Mouse (Mus musculus): ENCODE data around the gene Hivep3. TPM values are rescaled to one million over a fixed set of nuclear protein-coding genes. Genes with fewer than 3 reads are reported as not detected.

Gene Hivep3
- polyA plus RNA-seq, 1 experiment from 2014 or later: 16.5 TPM

DNA sequence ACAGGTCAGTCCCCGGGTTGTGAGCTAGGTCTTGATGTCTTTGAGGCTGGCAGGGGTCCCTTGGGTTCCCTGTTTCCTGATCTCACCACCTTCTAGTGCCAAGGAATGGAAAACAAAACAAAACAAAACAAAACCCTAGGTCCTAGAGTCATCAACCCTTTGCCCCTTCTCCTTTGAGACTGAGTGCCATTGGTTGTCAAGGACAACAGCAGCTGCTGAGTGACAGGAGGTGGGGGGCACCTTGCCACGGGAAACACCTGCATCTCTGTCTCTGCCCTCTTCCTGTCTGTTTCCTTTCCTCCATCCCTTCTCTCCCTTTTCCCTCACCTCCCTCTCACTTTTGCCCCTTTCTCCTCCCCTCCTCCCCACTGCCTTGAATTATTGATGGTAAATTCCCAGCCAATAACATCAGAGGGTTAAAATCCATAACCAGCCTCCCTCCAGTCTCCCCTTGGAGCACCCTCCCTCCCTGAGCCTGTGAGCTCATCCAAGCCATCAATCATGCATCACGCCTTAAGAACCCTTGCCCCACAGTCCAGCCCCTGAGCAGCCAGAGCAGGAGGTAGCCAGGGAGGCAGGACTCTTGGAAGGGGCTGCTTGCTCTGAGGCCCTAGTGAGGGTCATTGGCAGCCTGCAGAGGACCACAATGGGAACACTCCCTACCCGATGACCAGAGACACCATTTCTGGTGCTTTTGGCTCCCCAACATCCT lies 253.9 kb downstream of the Hivep3 start:
- Histone ChIP-seq H3K9me3 (ENCODE audit: control insufficient read depth, low read length) (no peaks in the 10 kb centered on the region), H3K4me3 (replicated peaks; ENCODE audit: low read length) (no peak overlapping the region), H3K4me1 (replicated peaks; ENCODE audit: control insufficient read depth, insufficient read depth, low read length) (peaks cover 20% of the 10 kb centered on the region), H3K36me3 (replicated peaks; ENCODE audit: control insufficient read depth, insufficient read depth) (no peaks in the 10 kb centered on the region), H3K27ac (peak overlapping the region; percentile 48), H3K27me3 (ENCODE audit: control insufficient read depth, insufficient read depth, low read length) (no peaks in the 10 kb centered on the region), H3K4me2 (replicated peaks) (no peak overlapping the region), H3K9ac (no peak overlapping the region)
- DNase-seq (ENCODE audit: low spot score): no peak
- no peak for ATAC-seq (ENCODE audit: low FRiP score)
- WGBS: 15% methylated on average over 4 of the region's 4 CpGs

DNA sequence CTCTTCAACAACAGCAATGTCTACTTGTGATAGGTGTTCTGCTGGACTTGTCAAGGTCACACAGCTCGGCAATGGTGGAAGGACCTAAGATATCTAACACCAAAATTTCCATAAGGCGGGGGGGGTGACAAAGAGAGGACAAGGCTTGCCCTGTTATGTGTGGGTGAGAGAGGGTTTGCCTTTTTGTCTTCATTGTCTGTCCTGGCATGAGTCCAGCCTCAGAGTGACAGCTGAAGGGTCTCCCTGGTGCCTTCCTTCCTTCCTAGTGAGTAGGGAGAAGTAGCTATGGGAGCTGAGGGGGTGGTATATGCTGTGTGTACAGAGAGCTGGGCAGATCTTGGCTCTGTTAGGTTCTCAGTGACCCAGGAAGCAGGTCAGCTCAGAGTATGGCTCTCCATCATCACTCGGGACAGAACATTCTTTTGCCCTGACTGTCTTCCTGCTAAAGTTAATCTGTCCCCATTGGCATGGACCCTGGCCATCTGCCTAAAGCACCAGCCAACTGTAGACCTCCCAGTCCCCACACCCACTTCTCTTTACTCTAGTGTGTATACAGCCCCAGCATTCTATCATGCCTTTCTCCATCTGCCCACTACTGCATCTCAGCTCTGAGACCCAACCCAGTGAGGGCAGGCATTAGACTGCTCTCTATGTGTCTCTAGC lies 255.6 kb downstream of the Hivep3 start:
- Histone ChIP-seq H3K4me1 (replicated peaks; ENCODE audit: control insufficient read depth, insufficient read depth, low read length) (peaks cover 20% of the 10 kb centered on the region), H3K9me3 (ENCODE audit: control insufficient read depth, low read length) (no peaks in the 10 kb centered on the region), H3K9ac (no peak overlapping the region), H3K27me3 (ENCODE audit: control insufficient read depth, insufficient read depth, low read length) (no peaks in the 10 kb centered on the region), H3K36me3 (replicated peaks; ENCODE audit: control insufficient read depth, insufficient read depth) (no peaks in the 10 kb centered on the region), H3K4me2 (replicated peaks) (no peak overlapping the region), H3K27ac (no peak overlapping the region), H3K4me3 (replicated peaks; ENCODE audit: low read length) (no peak overlapping the region)
- ATAC-seq (ENCODE audit: low FRiP score): no peak; the same call in 1 of the 2 replicates
- WGBS: 46% methylated on average over 3 of the region's 3 CpGs
- no peak for DNase-seq (ENCODE audit: low spot score)

DNA sequence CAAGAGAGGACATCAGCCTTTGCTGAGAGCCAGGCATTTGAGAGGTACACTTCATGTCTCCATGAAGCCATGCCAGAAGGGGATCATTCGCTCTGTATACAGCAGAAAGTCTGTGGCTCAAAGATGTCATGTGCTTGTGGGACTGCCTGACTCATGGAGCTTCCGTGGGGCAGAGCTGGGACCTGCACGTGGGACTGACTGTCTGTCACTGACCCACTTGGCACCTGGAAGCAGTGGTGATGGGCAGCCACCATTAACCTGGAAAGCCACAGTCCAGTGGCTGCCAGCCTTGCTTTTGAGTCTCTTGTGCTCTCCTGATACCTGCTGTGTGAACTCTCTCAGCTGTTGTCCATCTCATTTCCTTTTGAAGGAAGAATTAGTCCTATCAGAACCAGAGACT lies 256.8 kb downstream of the Hivep3 start:
- 82% methylated on average over 3 of the region's 3 CpGs for WGBS

DNA sequence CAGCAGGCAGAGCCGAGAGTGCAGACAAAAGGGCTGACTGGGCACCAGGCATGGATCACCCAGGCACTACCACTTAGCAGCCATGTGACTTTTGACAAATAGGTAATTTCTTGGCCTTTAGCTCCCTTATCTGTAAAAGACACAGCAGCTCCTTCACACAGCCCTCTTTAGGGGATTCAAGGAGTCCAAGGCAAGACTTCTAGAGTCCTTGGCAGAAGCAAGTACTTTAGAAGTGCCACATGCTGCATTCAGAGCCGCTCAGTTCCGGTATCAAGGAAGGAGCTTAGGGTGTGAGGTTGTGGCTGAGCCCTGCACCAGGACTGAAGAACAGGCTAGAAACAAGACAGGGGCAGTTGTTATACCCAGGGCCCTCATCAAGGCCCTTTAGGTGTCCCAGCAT lies 257.3 kb downstream of the Hivep3 start:
- H3K4me2 ChIP-seq (replicated peaks): no peak overlapping the region
- H3K4me1 ChIP-seq (replicated peaks; ENCODE audit: control insufficient read depth, insufficient read depth, low read length): peaks cover 20% of the 10 kb centered on the region
- WGBS: 89% methylated on average over 3 of the region's 3 CpGs
- H3K4me3 ChIP-seq (replicated peaks; ENCODE audit: low read length): no peak overlapping the region
- H3K9me3 ChIP-seq (ENCODE audit: control insufficient read depth, low read length): no peaks in the 10 kb centered on the region
- no peak overlapping the region for H3K9ac ChIP-seq
- H3K27ac ChIP-seq: no peak overlapping the region
- H3K27me3 ChIP-seq (ENCODE audit: control insufficient read depth, insufficient read depth, low read length): no peaks in the 10 kb centered on the region
- DNase-seq (ENCODE audit: low spot score): no peak
- no peaks in the 10 kb centered on the region for H3K36me3 ChIP-seq (replicated peaks; ENCODE audit: control insufficient read depth, insufficient read depth)
- no peak for ATAC-seq (ENCODE audit: low FRiP score)

More for the DNA sequence above, 256.8 kb downstream of the Hivep3 start:
- no peak for ATAC-seq (ENCODE audit: low FRiP score)
- Histone ChIP-seq H3K4me2 (replicated peaks) (no peak overlapping the region), H3K9me3 (ENCODE audit: control insufficient read depth, low read length) (no peaks in the 10 kb centered on the region), H3K36me3 (replicated peaks; ENCODE audit: control insufficient read depth, insufficient read depth) (no peaks in the 10 kb centered on the region), H3K4me1 (replicated peaks; ENCODE audit: control insufficient read depth, insufficient read depth, low read length) (peaks cover 20% of the 10 kb centered on the region), H3K27ac (no peak overlapping the region), H3K27me3 (ENCODE audit: control insufficient read depth, insufficient read depth, low read length) (no peaks in the 10 kb centered on the region), H3K9ac (no peak overlapping the region), H3K4me3 (replicated peaks; ENCODE audit: low read length) (no peak overlapping the region)
- no peak for DNase-seq (ENCODE audit: low spot score)

DNA sequence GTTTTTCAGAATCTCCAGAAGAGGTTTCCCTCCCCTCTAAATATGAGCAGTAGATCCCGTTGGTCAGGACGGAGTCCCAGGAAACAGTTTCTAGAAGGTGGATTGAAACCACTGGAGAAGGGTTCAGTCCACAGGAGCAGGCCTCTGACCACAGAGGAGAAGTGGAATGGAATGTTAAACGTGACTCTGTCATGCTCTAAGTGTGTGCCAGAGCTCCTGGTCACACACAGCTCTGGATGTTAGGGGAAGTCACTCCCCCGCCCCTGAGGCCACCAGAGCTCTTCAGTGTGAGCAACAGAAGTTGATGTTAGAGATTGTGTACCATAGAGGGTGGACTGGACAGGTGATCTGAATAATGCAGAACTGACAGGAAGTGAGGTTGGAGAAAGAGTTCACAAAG lies 258.2 kb downstream of the Hivep3 start:
- DNase-seq (ENCODE audit: low spot score) (no peak), ATAC-seq (ENCODE audit: low FRiP score) (no peak)
- 75% methylated on average over 4 of the region's 4 CpGs for WGBS

DNA sequence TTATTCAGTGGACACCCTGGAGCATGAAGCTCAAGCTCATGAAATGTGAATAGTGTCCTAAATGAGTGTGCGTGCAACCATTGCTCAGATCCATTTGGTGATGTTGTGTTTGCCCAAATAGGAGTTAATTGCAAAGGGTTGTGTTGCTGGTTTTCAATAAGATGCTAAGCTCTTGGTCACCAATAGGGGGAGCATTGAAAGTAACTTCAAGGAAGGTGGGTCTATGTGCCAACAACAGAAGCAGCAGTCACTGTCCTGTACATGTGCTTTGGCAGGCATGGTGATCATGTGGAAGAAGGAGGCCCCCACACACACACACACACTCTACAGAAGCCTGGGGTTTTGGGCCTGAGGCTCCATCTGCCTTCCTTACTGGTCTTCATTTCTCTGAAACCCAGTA lies 262.8 kb downstream of the Hivep3 start:
- H3K27me3 ChIP-seq (ENCODE audit: control insufficient read depth, insufficient read depth, low read length): no peaks in the 10 kb centered on the region
- no peak overlapping the region for H3K9ac ChIP-seq
- no peak overlapping the region for H3K27ac ChIP-seq
- H3K9me3 ChIP-seq (ENCODE audit: control insufficient read depth, low read length): no peaks in the 10 kb centered on the region
- 97% methylated on average over 1 of the region's 1 CpGs for WGBS
- H3K36me3 ChIP-seq (replicated peaks; ENCODE audit: control insufficient read depth, insufficient read depth): no peaks in the 10 kb centered on the region
- ATAC-seq (ENCODE audit: low FRiP score): no peak
- no peak overlapping the region for H3K4me3 ChIP-seq (replicated peaks; ENCODE audit: low read length)
- no peak overlapping the region for H3K4me2 ChIP-seq (replicated peaks)
- no peak for DNase-seq (ENCODE audit: low spot score)
- H3K4me1 ChIP-seq (replicated peaks; ENCODE audit: control insufficient read depth, insufficient read depth, low read length): no peaks in the 10 kb centered on the region

More for the DNA sequence above, 258.2 kb downstream of the Hivep3 start:
- Histone ChIP-seq H3K36me3 (replicated peaks; ENCODE audit: control insufficient read depth, insufficient read depth) (no peaks in the 10 kb centered on the region), H3K4me2 (replicated peaks) (no peak overlapping the region), H3K9me3 (ENCODE audit: control insufficient read depth, low read length) (no peaks in the 10 kb centered on the region), H3K9ac (no peak overlapping the region), H3K27ac (no peak overlapping the region), H3K27me3 (ENCODE audit: control insufficient read depth, insufficient read depth, low read length) (no peaks in the 10 kb centered on the region), H3K4me3 (replicated peaks; ENCODE audit: low read length) (no peak overlapping the region), H3K4me1 (replicated peaks; ENCODE audit: control insufficient read depth, insufficient read depth, low read length) (peaks cover 12% of the 10 kb centered on the region)

DNA sequence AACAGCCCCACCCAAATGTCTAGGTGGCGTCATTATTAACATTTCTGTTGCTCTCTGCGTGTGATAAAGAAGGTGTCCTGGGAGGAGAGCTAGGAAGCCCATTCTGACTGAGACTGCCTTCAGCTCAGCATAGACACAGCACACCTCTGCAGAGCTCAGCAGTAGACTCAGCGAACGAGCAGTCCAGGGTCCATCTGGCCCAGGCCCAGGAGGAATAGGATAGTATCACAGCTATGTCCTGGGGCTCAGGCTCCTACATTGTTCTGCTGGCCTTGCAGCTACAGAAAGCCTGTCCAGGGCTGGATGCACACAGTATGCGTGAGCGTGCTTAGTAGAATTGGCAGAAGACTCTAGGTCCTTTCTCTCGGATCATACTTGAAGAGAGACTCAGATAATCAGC lies 263.8 kb downstream of the Hivep3 start:
- no peak for DNase-seq (ENCODE audit: low spot score)
- Histone ChIP-seq H3K36me3 (replicated peaks; ENCODE audit: control insufficient read depth, insufficient read depth) (no peaks in the 10 kb centered on the region), H3K9me3 (ENCODE audit: control insufficient read depth, low read length) (no peaks in the 10 kb centered on the region), H3K4me3 (replicated peaks; ENCODE audit: low read length) (no peak overlapping the region), H3K4me1 (replicated peaks; ENCODE audit: control insufficient read depth, insufficient read depth, low read length) (no peaks in the 10 kb centered on the region), H3K9ac (no peak overlapping the region), H3K27ac (no peak overlapping the region), H3K4me2 (replicated peaks) (no peak overlapping the region), H3K27me3 (ENCODE audit: control insufficient read depth, insufficient read depth, low read length) (no peaks in the 10 kb centered on the region)
- no peak for ATAC-seq (ENCODE audit: low FRiP score)
- 91% methylated on average over 7 of the region's 7 CpGs for WGBS

DNA sequence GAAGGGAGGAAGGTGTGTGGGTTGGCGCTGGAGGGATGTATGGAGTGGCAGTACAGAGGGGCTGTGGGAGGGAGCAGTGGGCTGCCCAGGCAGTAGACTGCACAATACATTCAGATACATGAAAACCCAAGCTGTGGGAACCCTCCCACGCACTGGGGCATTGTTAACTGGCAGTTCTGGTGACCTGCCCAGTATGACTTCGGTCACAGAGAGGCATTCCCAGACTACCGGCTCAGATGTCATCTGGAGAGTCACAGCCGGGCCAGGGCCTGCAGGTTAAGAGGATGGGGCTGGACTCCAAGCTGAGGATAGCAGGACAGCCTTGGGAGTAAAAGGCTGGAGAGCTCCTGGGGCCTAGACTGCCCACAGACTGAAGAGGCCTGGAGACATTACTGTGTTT lies 265.3 kb downstream of the Hivep3 start:
- Histone ChIP-seq H3K9me3 (ENCODE audit: control insufficient read depth, low read length) (no peaks in the 10 kb centered on the region), H3K4me1 (replicated peaks; ENCODE audit: control insufficient read depth, insufficient read depth, low read length) (no peaks in the 10 kb centered on the region), H3K4me3 (replicated peaks; ENCODE audit: low read length) (no peak overlapping the region), H3K4me2 (replicated peaks) (no peak overlapping the region), H3K27me3 (ENCODE audit: control insufficient read depth, insufficient read depth, low read length) (no peaks in the 10 kb centered on the region), H3K9ac (no peak overlapping the region), H3K27ac (no peak overlapping the region), H3K36me3 (replicated peaks; ENCODE audit: control insufficient read depth, insufficient read depth) (no peaks in the 10 kb centered on the region)
- DNase-seq (ENCODE audit: low spot score) (no peak), ATAC-seq (ENCODE audit: low FRiP score) (no peak)
- WGBS: 36% methylated on average over 5 of the region's 5 CpGs

DNA sequence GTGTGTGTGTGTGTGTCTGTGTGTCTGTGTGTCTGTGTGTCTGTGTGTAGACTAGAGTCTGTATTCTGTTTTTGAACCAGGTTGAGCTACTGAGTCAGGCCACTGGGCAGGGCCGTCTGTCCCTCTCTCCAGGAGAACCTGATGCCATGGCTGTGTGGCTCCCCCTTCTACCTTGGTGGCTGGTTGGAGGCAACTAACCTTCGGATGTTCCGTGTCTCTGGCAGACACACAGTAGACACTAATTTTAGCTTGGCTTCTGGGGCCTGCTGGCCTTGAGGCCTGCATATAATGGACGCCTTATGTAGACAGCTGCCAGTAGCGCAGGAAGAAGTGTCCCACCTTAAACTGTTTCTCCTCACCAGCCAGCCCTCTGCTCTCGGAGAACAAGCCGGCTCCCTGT lies 267.3 kb downstream of the Hivep3 start:
- Histone ChIP-seq H3K9ac (no peak overlapping the region), H3K27ac (no peak overlapping the region), H3K4me1 (replicated peaks; ENCODE audit: control insufficient read depth, insufficient read depth, low read length) (no peaks in the 10 kb centered on the region), H3K36me3 (replicated peaks; ENCODE audit: control insufficient read depth, insufficient read depth) (no peaks in the 10 kb centered on the region), H3K4me3 (replicated peaks; ENCODE audit: low read length) (no peak overlapping the region), H3K9me3 (ENCODE audit: control insufficient read depth, low read length) (no peaks in the 10 kb centered on the region), H3K4me2 (replicated peaks) (no peak overlapping the region), H3K27me3 (ENCODE audit: control insufficient read depth, insufficient read depth, low read length) (no peaks in the 10 kb centered on the region)
- DNase-seq (ENCODE audit: low spot score) (no peak), ATAC-seq (ENCODE audit: low FRiP score) (no peak)
- 85% methylated on average over 7 of the region's 7 CpGs for WGBS
